In genomic region chr4:133688417-133689067, GRCm38 (mm10) we compare ENCODE assay signal across 8 mouse cellular contexts. TPM values are rescaled to one million over a fixed set of nuclear protein-coding genes. Genes with fewer than 3 reads are reported as not detected.
DNase-seq lines count a peak whose midpoint lies in the region; ATAC-seq and TF ChIP-seq lines count a peak whose summit lies in the region.

No protein-coding gene starts in this region.

- H3K4me3 ChIP-seq in heart, embryonic 10.5 days: no peak overlapping the region
- no peak overlapping the region for H3K4me3 ChIP-seq in embryonic fibroblast, embryonic 13.5 days (ENCODE audit: insufficient read depth, low read length)
- H3K4me3 ChIP-seq in intestine, embryonic 16.5 days (ENCODE audit: low read length): no peak overlapping the region

- peak; percentile 96 for DNase-seq in heart, adult 11 months
- DNase-seq in heart, embryonic 10.5 days (ENCODE audit: low spot score): no peak
- DNase-seq in 416B (ENCODE audit: low read depth): peak; percentile 41
- peak; percentile 64 for DNase-seq in yolk sac, embryonic 10.5 days (ENCODE audit: low spot score)
- DNase-seq in retina, postnatal 1 day: no peak
- no peak for DNase-seq in left cerebral cortex, adult 8-10 months (ENCODE audit: low spot score in 2 of 2)

- H3K9me3 ChIP-seq in heart, embryonic 10.5 days: no peaks in the 10 kb centered on the region
- H3K9me3 ChIP-seq in intestine, embryonic 16.5 days (ENCODE audit: control insufficient read depth, low read length): no peaks in the 10 kb centered on the region

- no peak for TF ChIP-seq CTCF in embryonic fibroblast, embryonic 13.5 days (IDR thresholded peaks at IDR 0.05; ENCODE audit: borderline replicate concordance, insufficient read depth, low read length)

- H3K9ac ChIP-seq in intestine, embryonic 16.5 days (ENCODE audit: low read depth, low read length): no peak overlapping the region

- ATAC-seq in intestine, embryonic 16.5 days: peak; percentile 81

- 65% methylated on average over 7 of the region's 7 CpGs for WGBS in heart, embryonic 10.5 days
- WGBS in intestine, embryonic 16.5 days: 35% methylated on average over 7 of the region's 7 CpGs

- no peak overlapping the region for H3K4me2 ChIP-seq in intestine, embryonic 16.5 days (ENCODE audit: low read depth, low read length)

- H3K27me3 ChIP-seq in heart, embryonic 10.5 days (ENCODE audit: insufficient read depth, poor library complexity, severe bottlenecking): no peaks in the 10 kb centered on the region
- H3K27me3 ChIP-seq in intestine, embryonic 16.5 days (replicated peaks; ENCODE audit: control insufficient read depth, insufficient read depth, low read length): no peaks in the 10 kb centered on the region

- H3K4me1 ChIP-seq in heart, embryonic 10.5 days: peaks cover 12% of the 10 kb centered on the region
- peaks cover 36% of the 10 kb centered on the region for H3K4me1 ChIP-seq in embryonic fibroblast, embryonic 13.5 days (ENCODE audit: control insufficient read depth, insufficient read depth, low read length)
- H3K4me1 ChIP-seq in intestine, embryonic 16.5 days (ENCODE audit: control insufficient read depth, insufficient read depth, low read length): peaks cover 32% of the 10 kb centered on the region

- H3K36me3 ChIP-seq in heart, embryonic 10.5 days: peaks cover 100% of the 10 kb centered on the region
- peaks cover 49% of the 10 kb centered on the region for H3K36me3 ChIP-seq in intestine, embryonic 16.5 days (ENCODE audit: control insufficient read depth, insufficient read depth, low read length)

- H3K27ac ChIP-seq in heart, embryonic 10.5 days: no peak overlapping the region
- 0 out of 2 replicates have a peak overlapping the region, but pooled peaks have one; percentile 0 for H3K27ac ChIP-seq in embryonic fibroblast, embryonic 13.5 days (ENCODE audit: insufficient read depth, low read length)
- no peak overlapping the region; the same call in 1 of the 2 replicates for H3K27ac ChIP-seq in intestine, embryonic 16.5 days (ENCODE audit: low read length)

- TF ChIP-seq POLR2A in embryonic fibroblast, embryonic 13.5 days (IDR thresholded peaks at IDR 0.05; ENCODE audit: low read depth, low read length): no peak

RNA-seq across cellular contexts. Expression of gene Pigv, which starts 16.1 kb away (rescaled TPM):
- 15.2 and 16.4 TPM in 2 replicates for polyA plus RNA-seq in heart, embryonic 10.5 days (2016; fragmentation: Nextera tagmentation; extraction: Ambion mirVana)
- 6.9 and 10.4 TPM in 2 replicates for polyA plus RNA-seq in embryonic fibroblast, embryonic 13.5 days (2011; ENCODE audit: insufficient read length, low read depth, missing spikeins)
- polyA plus RNA-seq in intestine, embryonic 16.5 days (2015; fragmentation: Nextera tagmentation; extraction: Ambion mirVana): 16.6 and 18.5 TPM in 2 replicates
- total RNA-seq in left cerebral cortex, adult 8-10 months (2022): 10 to 100 TPM in 2 of 4 experiments, 1 to 10 TPM in 2; 8.4 to 10.9 (median 9.9) TPM

RNA-seq across cellular contexts. Expression of gene Zdhhc18, which starts 38.6 kb away (rescaled TPM):
- 1.6 and 2.9 TPM in 2 replicates for polyA plus RNA-seq in heart, embryonic 10.5 days (2016; fragmentation: Nextera tagmentation; extraction: Ambion mirVana)
- 28.8 and 31.3 TPM in 2 replicates for polyA plus RNA-seq in embryonic fibroblast, embryonic 13.5 days (2011; ENCODE audit: insufficient read length, low read depth, missing spikeins)
- 1.3 and 1.6 TPM in 2 replicates for polyA plus RNA-seq in intestine, embryonic 16.5 days (2015; fragmentation: Nextera tagmentation; extraction: Ambion mirVana)
- 10 to 100 TPM; 33.8 to 57.7 (median 44.6) TPM for total RNA-seq in left cerebral cortex, adult 8-10 months (2022)

Comparison
In these comparisons a context has a peak if more than half of its experiments do, and no peak if none do; other contexts are left out.
1. DNase-seq: peak in heart, adult 11 months (single experiment), 416B (single experiment) and yolk sac, embryonic 10.5 days (single experiment); none in heart, embryonic 10.5 days (single experiment), retina, postnatal 1 day (single experiment) and left cerebral cortex, adult 8-10 months (0 of 2).